Comparison of ENCODE assay signal across 26 mouse cellular contexts in the genomic region with DNA sequence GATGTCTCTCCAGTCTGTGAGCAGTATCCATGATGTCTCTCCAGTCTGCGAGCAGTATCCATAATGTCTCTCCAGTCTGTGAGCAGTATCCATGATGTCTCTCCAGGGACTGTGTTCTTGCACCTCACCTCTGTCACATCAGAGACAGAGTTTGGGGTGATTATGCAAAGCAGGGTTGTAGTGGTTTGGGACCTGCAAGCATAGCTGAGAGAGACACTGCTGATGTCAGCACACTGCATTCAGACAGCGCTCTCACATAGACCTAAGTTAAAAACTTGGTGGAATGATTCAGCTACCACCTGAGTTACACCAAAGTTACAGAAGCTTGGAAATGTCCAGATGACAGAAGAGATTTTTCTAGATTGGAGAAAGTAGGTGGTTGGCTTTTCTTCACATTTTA. TPM values are rescaled to one million over a fixed set of nuclear protein-coding genes. Genes with fewer than 3 reads are reported as not detected.
"Had no signal": no experiment of that assay in that cellular context is flagged by ENCODE, and none has a peak within 500 bp of the region (broad histone marks: within the 10 kb centered on the region; RNA-seq: fewer than 3 reads in every experiment).

No protein-coding gene starts in this region.

- H3K4me2 ChIP-seq: heart, embryonic 12.5 days; hindbrain, embryonic 12.5 days; hindbrain, embryonic 15.5 days; kidney, embryonic 15.5 days; limb, embryonic 12.5 days; liver, embryonic 11.5 days; liver, embryonic 13.5 days had no signal

- ATAC-seq: hindbrain, postnatal 0 days; intestine, embryonic 16.5 days had no signal

- H3K27ac ChIP-seq: gastrocnemius, adult 2 months; heart, adult 2 months; hindbrain, embryonic 10.5 days; hindbrain, embryonic 12.5 days; hindbrain, embryonic 15.5 days; hindbrain, postnatal 0 days; kidney, embryonic 15.5 days; kidney, postnatal 0 days; left cerebral cortex, adult 2 months; limb, embryonic 10.5 days; limb, embryonic 12.5 days; liver, embryonic 13.5 days had no signal

- H3K36me3 ChIP-seq: hindbrain, embryonic 10.5 days; hindbrain, embryonic 12.5 days; hindbrain, embryonic 15.5 days; kidney, embryonic 15.5 days; limb, embryonic 10.5 days; limb, embryonic 12.5 days; liver, embryonic 13.5 days had no signal

- H3K27me3 ChIP-seq: heart, embryonic 12.5 days; hindbrain, embryonic 12.5 days; hindbrain, embryonic 15.5 days; kidney, embryonic 15.5 days; limb, embryonic 12.5 days; liver, embryonic 13.5 days had no signal

- DNase-seq: gastrocnemius, adult 2 months; gastrocnemius, postnatal 10 days; gastrocnemius, postnatal 25 days; heart, adult 2 months; heart, postnatal 10 days; heart, postnatal 4 days; kidney, adult 11 months; kidney, adult 2 months; kidney, adult 9 months; kidney, postnatal 14 days; kidney, postnatal 36 days; liver; liver, embryonic 13.5 days had no signal

- H3K4me1 ChIP-seq: hindbrain, embryonic 10.5 days; hindbrain, embryonic 12.5 days; hindbrain, embryonic 15.5 days; kidney, embryonic 15.5 days; limb, embryonic 10.5 days; limb, embryonic 12.5 days had no signal

- H3K9ac ChIP-seq: heart, embryonic 12.5 days; hindbrain, embryonic 12.5 days; hindbrain, embryonic 15.5 days; kidney, embryonic 15.5 days; limb, embryonic 12.5 days; liver, embryonic 13.5 days had no signal

- H3K9me3 ChIP-seq: hindbrain, embryonic 10.5 days; hindbrain, embryonic 12.5 days; hindbrain, embryonic 15.5 days; kidney, embryonic 15.5 days; limb, embryonic 10.5 days; limb, embryonic 12.5 days; liver, embryonic 13.5 days had no signal

- H3K4me3 ChIP-seq: gastrocnemius, adult 2 months; heart, adult 2 months; heart, embryonic 12.5 days; hindbrain, embryonic 10.5 days; hindbrain, embryonic 12.5 days; hindbrain, embryonic 15.5 days; kidney, embryonic 15.5 days; left cerebral cortex, adult 2 months; limb, embryonic 10.5 days; limb, embryonic 12.5 days; liver, embryonic 13.5 days had no signal

RNA-seq across cellular contexts. Expression of a gene that starts 44.0 kb away (rescaled TPM):
- total RNA-seq: granulocyte monocyte progenitor cell, adult 5-6 weeks had no signal
